Mouse (Mus musculus) spleen, postnatal 36 days (tissue): ENCODE data around the gene St3gal5.
"Not testable (repeated sequence)": the region's sequence is repeated elsewhere in the genome, so short reads cannot be mapped to it uniquely, and the experiment has no call there.

Experiments
- DNase-seq, 2 experiments: peaks; one replicate each; pipeline ENCODE4 v3.0.0; 2022; ENCODE audit warnings: low spot score in 2 of 2, mixed read lengths in 1 of 2

Gene St3gal5

DNA sequence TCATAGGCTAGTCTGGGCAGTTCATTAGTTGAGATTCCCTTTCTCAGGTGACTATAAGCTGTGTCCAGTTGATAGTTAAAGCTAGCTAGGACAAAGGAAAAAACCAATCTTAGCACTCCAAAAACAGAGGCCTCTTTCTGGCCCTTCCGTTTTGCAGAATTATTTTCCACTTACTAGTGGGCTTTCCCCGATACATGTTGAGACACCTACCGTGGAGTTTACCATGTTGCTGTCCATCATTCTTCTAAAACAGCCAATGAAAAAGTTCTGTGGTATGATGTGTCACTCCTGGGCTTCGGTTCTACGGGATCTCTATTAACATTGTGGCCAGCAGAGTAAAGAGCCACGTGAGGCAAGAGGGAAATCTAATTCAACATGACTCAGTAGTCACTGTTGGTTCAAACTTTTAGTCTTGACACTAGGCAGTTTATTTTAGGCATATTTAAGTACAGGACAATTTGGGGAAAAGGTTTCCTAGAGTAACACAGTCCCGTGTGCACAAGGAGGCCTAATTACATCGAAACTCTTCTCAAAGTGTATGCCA is 35.4 kb downstream of the St3gal5 start:
- no peak for DNase-seq

DNA sequence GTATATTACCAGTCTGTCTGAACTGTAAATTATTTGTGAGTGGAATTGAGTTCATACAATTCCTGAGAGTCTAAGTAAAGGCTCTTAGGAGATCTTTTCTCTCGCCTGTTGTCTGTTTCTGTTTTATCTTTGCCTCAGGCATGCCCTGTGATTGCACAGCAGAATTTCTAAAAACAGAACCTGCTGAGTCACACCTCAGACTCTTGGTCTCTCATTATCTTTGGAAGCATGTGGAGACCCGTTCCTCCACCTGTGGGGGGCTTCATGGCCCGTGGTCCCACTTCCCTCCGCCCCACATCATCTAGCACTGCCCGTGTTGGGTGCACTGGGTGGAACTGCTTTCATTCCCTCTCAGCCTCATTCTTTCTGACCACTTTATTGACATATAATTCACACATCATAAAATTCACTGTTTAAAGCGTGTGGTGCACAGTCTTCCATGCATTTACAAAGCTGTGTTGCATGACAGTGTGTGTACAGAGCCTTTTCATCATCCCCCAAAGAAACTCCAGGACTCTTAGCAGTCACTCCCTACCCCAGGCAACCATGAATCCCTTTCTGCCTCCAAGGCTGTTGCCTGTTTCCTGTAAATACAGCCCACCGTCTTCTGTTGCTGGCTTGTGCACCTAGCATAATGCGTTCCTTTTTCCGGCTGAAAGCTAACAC is 37.6 kb downstream of the St3gal5 start:
- no peak for DNase-seq

DNA sequence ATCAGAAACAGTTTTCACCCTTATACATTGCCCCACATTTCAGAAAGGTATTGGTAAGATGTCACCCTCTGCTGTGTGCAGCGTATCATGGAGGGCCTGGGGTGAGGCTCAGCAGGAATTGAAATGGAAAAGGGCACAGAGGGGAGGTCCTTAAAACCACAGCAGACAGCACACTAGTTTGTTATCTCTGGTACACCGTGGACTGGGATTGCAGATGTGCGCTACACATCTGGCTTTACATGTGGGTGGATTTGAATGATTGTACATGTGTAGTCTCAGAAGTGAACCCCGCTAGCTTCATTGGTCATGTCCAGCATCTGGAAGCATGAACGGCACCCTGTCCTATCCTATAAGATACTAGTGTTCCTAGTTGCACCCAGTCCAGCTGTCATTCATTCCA is 38.6 kb downstream of the St3gal5 start:
- DNase-seq: no peak

DNA sequence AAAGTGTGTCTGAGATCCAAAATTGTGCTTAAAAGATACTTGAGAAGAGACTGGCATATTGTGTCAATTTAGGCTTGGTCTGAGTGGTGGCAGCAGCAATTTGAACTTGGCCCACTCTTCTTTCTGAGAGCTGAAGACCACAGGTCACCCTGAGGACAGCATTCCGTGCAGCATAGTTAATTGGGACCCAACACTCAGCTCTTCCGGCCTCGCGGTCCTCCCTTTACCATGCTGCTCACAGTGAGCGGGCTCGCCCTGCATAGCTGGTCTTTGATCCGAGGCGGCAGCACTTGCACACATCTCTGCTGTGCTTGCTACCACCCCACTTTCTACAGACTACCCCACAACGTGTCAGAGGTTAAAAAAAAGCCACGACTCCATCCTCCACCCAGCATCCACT is 39.2 kb downstream of the St3gal5 start:
- no peak for DNase-seq

DNA sequence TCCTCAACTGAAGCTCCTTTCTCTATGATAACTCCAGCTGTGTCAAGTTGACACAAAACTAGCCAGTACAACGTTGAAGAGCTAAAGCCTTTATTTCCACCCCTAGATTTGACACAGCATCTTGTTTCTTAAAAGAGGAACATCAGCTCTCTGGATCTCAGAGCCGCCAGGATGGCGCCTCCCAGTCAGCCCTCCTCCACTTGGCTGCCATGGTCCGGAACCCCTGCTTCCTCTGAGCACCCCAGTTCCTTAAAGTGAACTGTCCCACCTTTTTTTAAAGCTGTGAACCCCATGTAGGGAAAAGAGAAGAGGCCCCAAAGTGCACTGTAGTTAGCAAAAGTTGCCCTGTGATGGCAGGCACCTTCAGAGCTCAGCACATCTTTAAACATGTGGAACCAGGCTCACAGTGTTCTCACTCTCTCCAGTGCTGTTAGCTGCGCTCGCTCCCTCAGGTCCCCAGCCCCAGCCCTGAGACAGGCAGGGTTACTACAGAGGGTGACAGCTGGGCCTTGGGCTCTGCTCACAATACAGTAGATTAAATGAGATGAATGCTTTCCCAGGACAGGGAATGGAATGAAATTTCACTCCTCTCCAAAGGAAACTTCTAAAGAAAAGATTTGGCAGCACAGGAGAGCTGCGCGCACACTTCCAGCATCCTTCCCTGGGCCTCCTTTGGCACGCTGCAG is 42.3 kb downstream of the St3gal5 start:
- DNase-seq: peak; percentile 35 to 39

DNA sequence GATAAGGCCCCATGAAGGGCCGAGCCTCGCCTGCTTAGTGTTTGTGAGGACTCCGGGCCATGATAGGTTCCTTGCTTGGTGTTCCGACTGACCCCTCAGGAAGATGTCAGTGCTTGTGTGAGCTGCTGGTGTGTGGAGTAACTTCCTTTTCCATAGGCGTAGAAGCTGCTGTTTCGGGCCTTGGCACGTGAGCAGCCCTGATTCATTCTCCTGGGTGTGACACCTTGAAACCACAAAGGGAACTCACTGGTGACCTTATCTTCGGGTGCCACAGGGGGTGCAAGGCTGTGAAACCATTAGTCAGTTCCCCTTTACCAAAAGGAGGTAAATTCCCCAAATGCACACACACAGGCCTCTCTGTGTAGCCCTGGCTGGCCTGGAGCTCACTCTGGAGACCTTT is 43.0 kb downstream of the St3gal5 start:
- DNase-seq: peak; percentile 86 to 89

DNA sequence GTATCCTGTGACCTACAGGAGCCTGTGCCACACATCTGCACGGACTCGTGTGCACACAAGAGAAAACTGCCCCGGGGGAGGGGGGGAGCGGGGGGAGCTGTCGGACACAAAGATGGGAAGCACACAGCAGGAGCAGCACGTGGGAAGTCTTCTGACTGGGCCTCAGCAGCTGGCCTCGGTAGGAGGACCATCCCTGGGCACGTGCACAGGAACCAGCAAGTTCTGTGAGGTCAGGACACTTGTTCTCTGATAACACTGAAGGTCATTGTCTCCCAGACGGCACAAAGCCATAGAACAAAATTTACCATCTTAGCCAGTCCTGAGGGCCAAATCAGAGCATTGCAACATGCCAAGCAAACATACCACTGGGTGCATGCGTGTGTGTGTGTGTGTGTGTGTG is 43.8 kb downstream of the St3gal5 start:
- DNase-seq: no peak

DNA sequence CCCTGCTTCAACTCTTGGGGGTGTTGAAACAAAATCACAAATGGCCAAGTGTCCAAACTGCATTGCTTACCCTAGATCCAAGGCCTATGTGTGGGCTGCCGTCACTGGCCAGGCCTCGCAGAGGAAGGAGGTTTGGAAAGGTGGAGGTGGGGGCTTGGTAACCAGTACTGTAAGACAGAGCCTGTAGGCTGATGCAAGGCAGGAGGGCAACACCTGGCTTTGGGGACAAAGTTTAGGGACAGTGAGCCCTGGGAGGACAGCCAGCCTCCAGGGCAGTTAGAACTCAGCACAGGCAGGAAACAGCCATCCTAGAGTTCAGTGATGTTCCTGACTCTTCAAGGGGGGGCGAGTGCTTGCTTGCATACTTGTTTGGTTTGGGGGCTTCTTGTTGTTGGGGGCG is 45.2 kb downstream of the St3gal5 start:
- no peak for DNase-seq

DNA sequence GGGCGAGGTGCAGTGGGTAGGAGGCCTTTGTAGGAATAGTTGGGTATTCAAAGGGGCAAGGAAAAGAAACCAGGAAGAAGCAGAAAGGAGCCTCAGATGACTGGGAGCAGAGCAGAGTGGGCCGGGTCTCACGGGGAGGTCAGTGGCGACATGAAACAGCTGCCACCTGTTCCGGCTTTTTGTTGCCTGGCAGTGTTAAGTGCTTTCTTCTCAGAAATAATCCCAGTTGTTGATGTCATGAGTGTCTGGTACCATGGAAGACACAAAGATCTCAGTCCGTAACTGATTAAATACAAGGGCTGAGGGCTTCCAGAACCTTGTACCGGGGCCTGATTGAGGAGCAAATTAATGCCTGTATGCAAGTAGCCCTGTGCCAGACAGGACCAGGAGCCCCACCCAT is 47.0 kb downstream of the St3gal5 start:
- no peak for DNase-seq

DNA sequence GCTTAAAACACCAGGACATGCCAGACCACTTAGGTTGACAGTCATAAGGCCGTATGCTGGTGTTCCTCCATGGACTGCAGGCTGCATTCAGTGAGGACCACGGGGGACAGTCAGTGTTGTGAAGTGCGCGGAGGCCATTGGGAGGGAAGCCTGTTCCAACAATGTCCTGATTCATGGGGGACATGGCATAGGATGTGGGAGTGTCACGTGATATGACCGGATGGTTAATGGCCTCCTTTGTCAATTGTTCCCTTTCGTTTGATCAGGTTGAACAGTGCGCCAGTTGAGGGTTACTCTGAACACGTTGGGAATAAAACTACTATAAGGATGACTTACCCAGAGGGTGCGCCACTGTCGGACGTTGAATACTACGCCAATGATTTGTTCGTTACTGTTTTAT is 49.4 kb downstream of the St3gal5 start:
- no peak for DNase-seq

DNA sequence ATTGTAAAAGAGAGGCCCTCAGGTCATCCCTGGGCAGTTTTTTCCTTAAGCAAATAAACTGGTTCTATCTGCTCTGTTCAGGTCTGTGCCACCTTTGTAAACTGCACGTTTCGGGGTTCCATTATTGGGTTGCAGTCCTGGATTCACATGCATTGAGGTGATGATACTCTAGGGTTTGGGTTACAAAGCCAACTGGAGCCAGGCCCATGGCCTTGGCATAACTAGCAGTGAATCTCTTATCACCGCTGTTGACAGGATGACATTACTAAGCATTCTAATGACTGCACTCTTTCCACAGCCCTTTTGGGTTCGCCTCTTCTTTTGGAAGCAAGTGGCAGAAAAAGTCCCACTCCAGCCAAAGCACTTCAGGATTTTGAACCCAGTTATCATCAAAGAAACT is 51.3 kb downstream of the St3gal5 start:
- DNase-seq: no peak

DNA sequence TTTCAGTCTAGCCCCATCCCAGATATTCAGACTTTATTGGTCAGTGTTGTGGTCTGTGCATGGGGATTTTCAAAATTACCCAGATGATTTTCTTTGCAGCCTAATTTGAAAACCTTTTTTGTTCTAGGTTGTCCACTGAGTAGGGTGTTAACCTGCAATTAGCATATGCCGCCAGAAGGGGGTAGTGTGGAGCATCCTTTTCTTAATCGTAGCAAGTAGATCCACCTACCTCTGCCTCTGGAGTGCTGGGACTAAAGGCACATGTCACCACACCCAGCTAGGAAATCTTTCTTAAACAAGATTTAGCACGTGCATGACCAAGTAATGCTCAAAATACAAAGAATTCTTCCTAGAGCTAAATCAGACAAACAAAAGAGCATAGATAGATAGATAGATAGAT is 52.4 kb downstream of the St3gal5 start:
- no peak for DNase-seq

DNA sequence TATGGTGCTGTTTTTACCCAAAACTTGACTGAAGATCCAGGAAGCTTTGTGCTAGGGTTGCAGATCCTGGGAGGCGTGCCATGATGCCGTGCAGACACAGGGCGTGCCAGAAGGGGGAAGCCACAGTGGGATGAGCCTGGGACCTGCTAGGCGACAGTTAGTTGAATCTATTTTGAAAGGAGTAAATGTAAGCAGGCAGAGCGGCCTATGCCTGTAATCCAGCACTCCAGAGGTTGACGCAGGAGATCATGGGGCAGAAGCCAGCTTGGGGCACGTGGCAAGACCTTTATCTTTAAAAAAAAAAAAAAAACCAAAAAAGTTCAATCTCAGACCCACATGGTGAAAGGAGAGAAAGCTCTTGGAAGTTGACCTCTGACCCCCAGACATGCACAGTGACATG is 55.3 kb downstream of the St3gal5 start:
- DNase-seq: no peak

DNA sequence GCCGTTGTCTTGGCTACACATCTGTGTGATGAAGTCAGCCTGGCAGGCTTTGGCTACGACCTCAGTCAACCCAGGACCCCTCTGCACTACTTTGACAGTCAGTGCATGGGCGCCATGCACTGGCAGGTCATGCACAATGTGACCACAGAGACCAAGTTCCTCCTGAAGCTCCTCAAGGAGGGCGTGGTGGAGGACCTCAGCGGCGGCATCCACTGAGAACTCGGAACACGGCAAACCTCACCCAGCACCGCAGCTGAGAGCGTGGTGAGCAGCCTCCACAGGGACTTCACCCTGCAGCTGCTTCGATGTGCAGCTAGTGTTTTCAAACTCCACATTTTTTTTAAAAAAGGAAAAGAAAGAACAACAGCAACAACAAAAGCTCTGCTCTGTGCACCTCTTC is 56.1 kb downstream of the St3gal5 start:
- DNase-seq: peak; percentile 60 to 63

DNA sequence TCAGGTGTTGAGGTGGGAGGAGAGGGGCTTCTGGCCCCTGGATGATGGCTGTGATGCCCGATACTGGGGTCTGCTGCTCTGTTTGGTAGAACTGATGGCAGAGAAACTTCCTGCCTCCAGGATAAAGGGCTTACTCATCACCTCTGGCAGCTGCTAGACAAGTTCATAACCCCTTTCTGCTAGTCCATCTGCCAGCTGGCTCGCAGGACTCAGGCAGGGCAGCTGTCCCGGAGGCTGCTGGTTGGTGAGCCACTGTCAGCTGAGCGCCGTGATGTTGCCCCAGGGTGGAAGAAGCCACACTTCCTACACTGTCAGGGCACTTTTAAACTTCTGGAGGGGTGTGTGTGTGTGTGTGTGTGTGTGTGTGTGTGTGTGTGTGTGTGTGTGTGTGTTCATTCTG is 56.6 kb downstream of the St3gal5 start:
- not testable (repeated sequence) for DNase-seq

DNA sequence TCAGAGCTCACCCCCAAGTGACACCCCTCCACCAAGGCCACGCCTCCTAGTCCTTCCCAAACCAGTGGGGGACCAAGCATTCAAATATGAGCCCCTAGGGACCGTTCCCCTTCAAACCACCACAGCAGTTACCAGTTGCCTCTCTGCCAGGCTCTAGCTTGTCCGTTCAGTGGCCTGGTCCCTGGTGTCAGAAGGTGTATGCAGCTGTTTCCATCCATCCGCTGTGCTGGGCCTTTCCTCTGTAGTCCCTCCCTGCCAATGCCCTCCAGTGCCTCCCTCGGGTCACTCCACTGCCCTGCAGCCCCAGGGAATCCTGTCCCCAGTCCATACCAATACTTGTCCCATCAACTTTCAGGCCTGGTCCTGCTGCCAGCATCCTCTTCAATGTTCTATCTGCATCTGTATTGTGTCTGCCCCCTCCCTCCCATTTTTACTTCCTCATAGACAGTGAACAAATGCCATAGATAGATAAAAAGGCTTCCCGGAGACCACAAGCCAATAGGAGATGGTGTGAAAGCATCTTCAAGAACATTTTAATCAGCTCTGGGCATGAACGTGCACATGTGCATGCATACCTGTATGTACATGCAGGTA is 57.6 kb downstream of the St3gal5 start:
- no peak for DNase-seq

DNA sequence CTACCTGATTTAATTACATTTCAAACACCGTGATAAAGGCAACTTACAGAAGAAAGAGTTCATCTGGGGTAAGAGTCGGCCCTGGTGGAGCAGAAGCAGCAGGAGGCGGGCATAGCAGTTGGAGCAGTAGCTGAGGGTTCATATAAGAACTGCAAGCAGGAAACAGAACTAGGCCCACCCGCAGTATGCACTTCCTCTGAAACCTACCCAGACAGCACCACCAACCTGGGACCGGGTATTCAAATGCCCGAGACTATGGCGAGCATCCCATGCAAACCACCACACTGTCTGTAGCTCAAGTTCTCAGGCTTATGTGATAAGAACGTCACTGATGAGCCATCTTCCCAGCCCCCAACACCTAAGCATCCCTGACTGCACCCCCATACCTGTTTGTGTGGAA is 58.3 kb downstream of the St3gal5 start:
- peak; percentile 43 to 45 for DNase-seq

DNA sequence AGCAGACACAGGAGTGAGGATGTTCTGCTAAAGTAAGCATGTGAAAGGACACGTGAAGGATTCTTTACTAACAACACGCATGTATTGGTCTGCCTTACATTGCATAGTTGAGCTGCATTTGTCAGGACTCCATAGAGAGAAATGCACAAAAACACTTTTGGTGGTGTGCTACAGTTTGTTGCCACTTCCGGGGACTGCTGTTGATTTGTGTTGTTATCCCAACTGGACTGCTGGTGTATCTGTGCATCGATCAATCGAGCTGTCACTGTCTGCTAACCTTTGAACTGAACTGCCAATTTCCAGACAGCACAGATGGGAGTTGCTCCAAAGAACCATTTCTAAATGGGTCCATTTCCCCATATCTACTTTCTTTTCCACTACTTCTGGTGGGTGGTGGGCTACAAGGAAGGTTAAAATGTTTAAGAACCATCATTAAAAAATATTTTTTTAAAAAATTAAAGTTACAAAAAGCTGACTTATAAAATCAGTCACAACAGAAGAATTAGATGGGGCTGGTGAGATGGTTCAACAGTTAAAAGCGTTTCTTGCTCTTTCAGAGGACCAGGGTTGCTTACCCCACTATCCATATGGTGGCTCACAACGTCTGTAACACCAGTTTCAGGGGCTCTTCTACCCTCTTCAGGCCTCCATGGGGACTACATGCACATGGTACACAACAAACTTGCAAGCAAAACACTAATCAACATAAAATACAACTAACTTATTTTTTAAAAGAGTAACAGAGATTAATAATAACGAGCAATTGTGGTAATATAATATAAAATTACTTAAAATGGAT is 61.8 kb downstream of the St3gal5 start:
- no peak for DNase-seq

DNA sequence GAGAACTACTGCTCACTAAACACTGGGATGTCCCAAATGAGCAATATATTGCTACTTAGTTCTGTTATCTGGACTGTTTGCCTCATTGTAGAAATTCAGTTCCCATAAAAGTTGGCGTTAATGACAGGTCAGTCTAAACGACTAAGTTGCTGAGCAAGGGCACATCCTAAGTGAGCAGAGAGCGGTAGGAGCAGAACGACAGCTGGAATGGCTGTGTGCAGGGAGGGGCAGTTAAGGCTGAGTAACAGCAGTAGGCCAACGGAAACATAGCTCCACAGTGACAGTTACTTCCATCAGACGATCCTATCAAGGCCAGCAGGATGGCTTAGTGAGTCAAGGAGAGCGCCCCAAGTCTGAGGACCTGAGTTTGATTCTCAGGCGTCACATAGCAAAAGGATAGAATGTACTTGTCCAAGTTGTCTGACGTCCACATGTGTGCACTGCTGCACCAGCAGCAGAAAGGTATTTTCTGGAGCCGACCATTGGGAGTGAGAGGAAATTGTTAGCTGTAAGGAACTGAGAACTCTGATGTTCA is 62.5 kb downstream of the St3gal5 start:
- no peak for DNase-seq

DNA sequence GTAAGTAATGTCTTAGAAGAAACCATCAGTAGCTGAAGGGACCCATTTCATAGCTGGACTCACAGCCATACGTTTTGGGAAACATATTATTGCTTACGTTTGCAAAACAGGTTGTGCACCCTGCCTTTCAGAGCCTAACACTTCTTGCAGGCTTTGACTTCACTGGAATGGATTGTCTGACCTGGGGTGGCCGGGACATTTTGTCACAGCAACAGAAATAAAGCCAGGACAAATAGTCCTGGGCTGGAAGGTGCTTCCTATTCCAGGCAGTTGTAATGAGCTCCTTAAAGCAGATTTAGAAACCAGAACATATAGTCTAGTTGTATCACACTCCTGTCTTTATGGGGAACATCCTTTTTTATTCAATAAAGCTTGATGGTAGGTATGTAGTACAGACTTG is 63.6 kb downstream of the St3gal5 start:
- no peak for DNase-seq

DNA sequence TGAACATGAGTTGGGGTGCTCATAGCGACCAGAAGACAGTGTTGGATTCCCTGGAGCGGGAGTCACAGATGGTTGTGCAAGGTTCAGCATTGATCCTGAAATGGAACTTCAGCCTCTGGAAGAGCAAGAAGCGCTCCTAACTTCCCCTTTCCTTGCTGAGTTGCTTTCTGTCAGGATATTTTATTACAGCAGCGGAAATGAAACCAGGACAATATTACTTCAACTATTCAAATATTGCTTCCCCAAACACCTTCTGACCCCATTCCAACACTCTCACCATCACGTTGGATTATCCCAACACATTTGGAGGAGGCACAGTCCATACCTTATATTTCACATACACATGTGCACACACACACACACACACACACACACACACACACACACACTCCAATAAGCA is 64.4 kb downstream of the St3gal5 start:
- no peak for DNase-seq
